Mouse (Mus musculus) liver, postnatal 0 days (tissue): ENCODE results near the gene Rflnb.

ENCODE experiments used
- CTCF ChIP-seq: sonication (generic); IDR thresholded peaks from 2 replicates; pipeline ENCODE4 v1.5.1; 2016; ENCODE audit warnings: antibody characterized with exemption, low read depth
- EP300 ChIP-seq: IDR thresholded peaks from 2 replicates; pipeline ENCODE4 v1.6.1; 2016; ENCODE audit warnings: antibody characterized with exemption, low read depth, mild to moderate bottlenecking

DNA sequence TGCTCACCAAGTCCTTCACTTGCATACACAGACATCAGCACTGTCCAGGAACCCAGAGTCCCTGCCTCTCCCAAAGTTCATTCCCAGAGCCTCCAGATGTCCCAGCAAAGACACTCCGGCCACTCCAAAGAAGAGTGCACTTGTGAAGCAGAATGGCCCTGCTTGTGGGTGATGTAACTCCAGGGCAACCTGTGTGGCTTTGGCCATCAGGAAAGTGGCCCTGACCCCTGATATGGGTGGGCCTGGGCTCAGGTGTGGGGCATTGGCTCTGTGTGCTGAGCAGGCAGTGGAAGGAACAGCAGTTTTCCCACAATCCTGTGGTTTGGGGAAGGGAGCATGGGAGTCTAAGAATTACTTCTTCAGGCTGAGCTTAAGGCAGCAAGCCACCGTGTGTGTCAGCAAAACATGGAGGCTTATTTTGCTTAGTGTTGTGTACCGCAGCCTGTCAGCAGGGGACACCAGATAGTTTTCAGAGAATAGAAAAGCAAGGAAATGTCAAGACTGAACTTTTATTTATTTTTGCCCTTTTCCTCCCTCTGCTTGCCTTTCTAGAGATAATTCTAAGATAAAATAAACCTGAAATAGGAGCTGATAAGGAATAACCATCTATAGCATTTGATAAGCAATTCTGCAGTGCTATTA is 26.2 kb downstream of the Rflnb start:
- TF ChIP-seq CTCF (peak; percentile 29), EP300 (no peak)
